Mouse (Mus musculus) stomach, postnatal 0 days (tissue): ENCODE measurements around the gene Uck2. TPM values are rescaled to one million over a fixed set of nuclear protein-coding genes. Genes with fewer than 3 reads are reported as not detected.
A peak's percentile ranks its signal among the peaks of the same experiment; 100 is the strongest.

Source experiments
- ATAC-seq: fragments of 200-750 bp; cut with Nextera tagmentation; 2 replicates; pipeline ENCODE4 v1.8.0; 2017; ENCODE audit not compliant: low FRiP score, low TSS enrichment
- DNase-seq: peaks from one replicate; pipeline ENCODE4 v3.0.0-alpha.2; 2016; ENCODE audit warnings: low spot score
- H3K27ac ChIP-seq: fragments of 300-500 bp; sonication (generic); replicated peaks from 2 replicates; pipeline ENCODE4 v1.5.1; 2014; ENCODE audit warnings: mild to moderate bottlenecking, control low read depth
- H3K27me3 ChIP-seq: fragments of 300-500 bp; sonication (generic); 2 replicates; pipeline ENCODE4 v1.6.1; 2014; ENCODE audit warnings: low read length; ENCODE audit not compliant: control insufficient read depth, insufficient read depth
- H3K36me3 ChIP-seq: fragments of 300-500 bp; sonication (generic); 2 replicates; pipeline ENCODE4 v1.6.1; 2014; ENCODE audit warnings: low read length, mixed read lengths; ENCODE audit not compliant: control insufficient read depth, insufficient read depth
- H3K4me1 ChIP-seq: fragments of 300-500 bp; sonication (generic); replicated peaks from 2 replicates; pipeline ENCODE4 v1.6.1; 2014; ENCODE audit warnings: antibody characterized with exemption; ENCODE audit not compliant: control insufficient read depth, insufficient read depth
- H3K4me2 ChIP-seq: fragments of 300-500 bp; sonication (generic); replicated peaks from 2 replicates; pipeline ENCODE4 v1.6.1; 2014; ENCODE audit warnings: low read depth, mild to moderate bottlenecking, control low read depth, moderate library complexity
- H3K4me3 ChIP-seq: fragments of 300-500 bp; sonication (generic); 2 replicates; pipeline ENCODE4 v1.5.1; 2014; ENCODE audit warnings: low read depth, low read length, control low read depth
- H3K9ac ChIP-seq: fragments of 300-500 bp; sonication (generic); 2 replicates; pipeline ENCODE4 v1.6.1; 2014; ENCODE audit warnings: mild to moderate bottlenecking, low read length, control low read depth, mixed read lengths
- H3K9me3 ChIP-seq: fragments of 300-500 bp; sonication (generic); 2 replicates; pipeline ENCODE4 v1.6.1; 2016; ENCODE audit warnings: low read length; ENCODE audit not compliant: control insufficient read depth
- CTCF ChIP-seq: IDR thresholded peaks from 2 replicates; pipeline ENCODE4 v1.5.1; 2016; ENCODE audit warnings: antibody characterized with exemption, low read depth, mild to moderate bottlenecking, moderate library complexity
- EP300 ChIP-seq: optimal IDR thresholded peaks from 2 replicates; pipeline ENCODE3; 2016; ENCODE audit warnings: antibody characterized with exemption
- WGBS: fragments of 180-500 bp; shearing (Covaris S2); extraction: QIAGEN DNeasy Blood & Tissue Kit; methylation state at CpG from one replicate; pipeline ENCODE4 v1.1.7; 2014; 5-methylcytosine and 5-hydroxymethylcytosine counted together
- polyA plus RNA-seq: library from polyadenylated mRNA; unstranded; fragments of >200 nt; fragmentation: Nextera tagmentation; extraction: Ambion mirVana; gene quantifications from 2 replicates; pipeline ENCODE4 v1.2.1, GENCODE M21; 2015

The Uck2 gene
- polyA plus RNA-seq, 1 experiment from 2014 or later, result 52.5 TPM

DNA sequence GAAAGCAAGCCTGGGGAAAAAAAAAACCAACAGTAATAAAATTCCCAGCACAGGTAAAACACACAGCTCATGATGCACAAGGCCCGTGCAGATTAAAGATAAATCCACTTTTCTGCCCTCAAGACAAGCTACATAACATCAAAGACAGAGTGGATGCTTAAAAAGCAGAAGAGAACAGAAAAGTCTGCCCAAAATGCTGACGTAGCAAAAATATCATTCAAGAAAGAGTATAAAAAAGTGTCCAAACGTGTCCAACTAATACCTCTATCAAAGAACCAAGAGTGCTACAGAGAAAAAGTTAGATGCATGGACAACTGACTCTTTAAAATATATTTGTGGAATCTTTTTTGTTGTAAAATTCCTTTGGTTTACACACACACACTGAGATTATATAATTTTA lies 69.7 kb downstream of the Uck2 start:
- H3K4me3 ChIP-seq, result no peak overlapping the region
- H3K36me3 ChIP-seq, result no peaks in the 10 kb centered on the region
- no peaks in the 10 kb centered on the region for H3K9me3 ChIP-seq
- H3K9ac ChIP-seq, result no peak overlapping the region
- no peaks in the 10 kb centered on the region for H3K27me3 ChIP-seq
- H3K27ac ChIP-seq, result no peak overlapping the region
- no peaks in the 10 kb centered on the region for H3K4me1 ChIP-seq
- no peak for TF ChIP-seq EP300
- TF ChIP-seq CTCF, result no peak
- no peak for ATAC-seq
- 65% methylated on average over 3 of the region's 3 CpGs for WGBS
- H3K4me2 ChIP-seq, result no peak overlapping the region
- no peak for DNase-seq

- no peak overlapping the region for H3K27ac ChIP-seq
- no peaks in the 10 kb centered on the region for H3K4me1 ChIP-seq
- 100% methylated on average over 1 of the region's 1 CpGs for WGBS
- no peak overlapping the region for H3K4me2 ChIP-seq
- no peaks in the 10 kb centered on the region for H3K9me3 ChIP-seq
- H3K36me3 ChIP-seq, result no peaks in the 10 kb centered on the region
- ATAC-seq (no peak), DNase-seq (no peak)
- no peak overlapping the region for H3K4me3 ChIP-seq
- TF ChIP-seq EP300 (no peak), CTCF (no peak)
- no peaks in the 10 kb centered on the region for H3K27me3 ChIP-seq
- H3K9ac ChIP-seq, result no peak overlapping the region
These were observed 72.4 kb downstream of the Uck2 start for GRCm38 (mm10) chr1:167212710-167213109.

DNA sequence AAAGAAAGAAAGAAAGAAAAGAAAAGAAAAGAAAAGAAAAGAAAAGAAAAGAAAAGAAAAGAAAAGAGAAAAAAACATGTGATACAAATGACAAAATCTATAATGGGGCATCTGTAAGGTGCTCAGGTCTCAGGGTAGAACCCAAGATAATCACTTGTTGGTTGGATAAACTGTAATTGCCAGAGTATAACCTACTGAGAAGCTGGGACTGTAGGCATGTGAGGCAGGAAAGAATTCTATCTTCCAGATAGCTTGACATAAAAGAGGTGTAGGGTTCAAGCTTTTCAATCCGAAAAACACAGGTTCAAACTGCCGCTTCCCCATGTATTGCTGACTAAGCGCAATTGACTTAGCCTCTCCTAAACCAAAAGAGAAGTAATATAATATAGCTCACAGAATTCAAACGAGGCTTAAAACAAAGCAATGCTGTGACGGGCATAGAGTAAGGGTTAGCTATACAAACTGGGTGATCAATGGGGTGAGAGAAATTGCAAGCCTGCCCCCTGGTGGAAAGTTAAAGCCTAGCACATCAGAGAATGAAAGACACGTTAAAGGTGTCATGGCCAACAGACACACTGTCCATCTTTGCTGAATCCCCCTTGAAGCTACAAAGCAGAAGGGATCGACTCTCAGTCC lies 73.0 kb downstream of the Uck2 start:
- TF ChIP-seq EP300 (no peak), CTCF (peak; percentile 89)
- Histone ChIP-seq H3K4me1 (no peaks in the 10 kb centered on the region), H3K27me3 (no peaks in the 10 kb centered on the region), H3K4me3 (no peak overlapping the region), H3K27ac (no peak overlapping the region), H3K9ac (no peak overlapping the region), H3K36me3 (no peaks in the 10 kb centered on the region), H3K9me3 (no peaks in the 10 kb centered on the region), H3K4me2 (no peak overlapping the region)
- peak; percentile 45 for DNase-seq
- 25% methylated on average over 7 of the region's 7 CpGs for WGBS
- no peak for ATAC-seq

DNA sequence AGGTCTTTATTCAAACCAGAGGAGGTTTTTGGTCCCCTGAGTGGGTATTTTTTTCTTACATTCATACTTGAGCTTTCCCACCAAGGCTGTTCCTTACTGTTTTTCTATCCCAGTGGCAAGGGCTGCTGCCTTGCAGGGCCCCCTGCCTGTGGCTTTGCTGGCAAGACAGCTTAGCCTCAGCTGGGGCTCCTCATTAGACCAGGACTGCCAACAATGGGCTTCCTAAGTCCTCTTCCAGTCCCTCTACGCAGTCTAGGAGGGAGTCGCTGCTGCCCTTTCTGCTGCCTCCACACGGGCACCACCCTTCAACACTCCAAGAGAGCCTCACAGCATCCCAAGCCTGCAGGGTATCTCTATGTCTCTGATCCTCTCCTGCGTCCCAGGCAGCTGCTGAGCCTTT lies 76.3 kb downstream of the Uck2 start:
- Histone ChIP-seq H3K36me3 (no peaks in the 10 kb centered on the region), H3K4me2 (no peak overlapping the region), H3K4me3 (no peak overlapping the region), H3K9ac (no peak overlapping the region), H3K27me3 (no peaks in the 10 kb centered on the region), H3K27ac (no peak overlapping the region), H3K9me3 (no peaks in the 10 kb centered on the region), H3K4me1 (no peaks in the 10 kb centered on the region)
- TF ChIP-seq EP300, result no peak
- TF ChIP-seq CTCF, result no peak
- DNase-seq, result no peak
- 69% methylated on average over 4 of the region's 4 CpGs for WGBS
- ATAC-seq, result no peak

- Histone ChIP-seq H3K9ac (no peak overlapping the region), H3K4me3 (no peak overlapping the region), H3K27me3 (no peaks in the 10 kb centered on the region), H3K9me3 (no peaks in the 10 kb centered on the region), H3K4me2 (no peak overlapping the region), H3K27ac (no peak overlapping the region), H3K4me1 (no peaks in the 10 kb centered on the region), H3K36me3 (no peaks in the 10 kb centered on the region)
- DNase-seq (no peak), ATAC-seq (no peak)
- no peak for TF ChIP-seq EP300
- TF ChIP-seq CTCF, result no peak
- 32% methylated on average over 8 of the region's 8 CpGs for WGBS
These were observed 79.9 kb downstream of the Uck2 start for GRCm38 (mm10) chr1:167205177-167205750.

DNA sequence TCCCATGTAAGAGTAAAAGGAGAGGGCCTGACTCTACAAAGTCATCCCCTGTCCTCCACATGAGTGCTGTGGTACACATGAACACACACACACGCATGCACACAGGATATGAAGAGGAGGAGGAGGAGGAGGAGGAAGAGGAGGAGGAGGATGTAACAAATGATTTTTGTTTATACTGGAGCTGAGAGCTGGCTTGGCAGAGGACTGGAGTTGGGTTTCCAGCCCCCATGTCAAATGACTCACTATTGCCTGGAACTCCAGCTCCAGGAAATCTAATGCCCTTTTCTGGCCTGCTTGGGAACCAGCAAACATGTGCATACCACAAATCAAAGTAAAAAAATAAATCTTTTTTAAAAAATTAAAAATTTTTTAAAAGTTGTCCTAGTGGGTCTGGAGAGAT lies 80.7 kb downstream of the Uck2 start:
- 87% methylated on average over 1 of the region's 1 CpGs for WGBS
- DNase-seq, result no peak
- TF ChIP-seq EP300, result no peak
- no peak for TF ChIP-seq CTCF

More for the DNA sequence above, 80.7 kb downstream of the Uck2 start:
- Histone ChIP-seq H3K27me3 (no peaks in the 10 kb centered on the region), H3K4me3 (no peak overlapping the region), H3K4me1 (no peaks in the 10 kb centered on the region), H3K27ac (no peak overlapping the region), H3K9me3 (no peaks in the 10 kb centered on the region), H3K9ac (no peak overlapping the region), H3K36me3 (no peaks in the 10 kb centered on the region), H3K4me2 (no peak overlapping the region)
- ATAC-seq, result no peak
